Mouse (Mus musculus): ENCODE measurements around the gene Grk5. TPM values are rescaled to one million over a fixed set of nuclear protein-coding genes. Genes with fewer than 3 reads are reported as not detected.

Grk5 gene
- polyA plus RNA-seq, 1 experiment: 7.2 TPM

DNA sequence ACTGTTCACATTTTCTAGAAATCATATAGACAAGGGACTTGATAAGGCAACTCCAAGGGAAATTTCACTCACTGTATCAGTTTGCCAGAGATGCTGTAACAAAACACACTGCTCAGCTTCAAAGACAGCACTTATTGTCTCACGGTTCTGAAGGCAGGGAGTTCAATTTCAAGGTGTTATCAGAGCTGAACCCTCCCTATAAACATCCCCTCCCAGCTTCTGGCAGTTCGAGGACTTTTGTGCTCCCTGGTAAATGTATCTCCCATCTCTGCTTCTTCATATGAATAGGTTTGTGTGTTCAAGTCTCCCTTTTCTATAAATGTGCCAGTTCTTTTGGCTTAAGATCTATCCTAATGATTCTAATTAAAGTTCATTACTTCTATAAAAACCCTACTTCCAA lies 105.3 kb downstream of the Grk5 start:
- Histone ChIP-seq H3K4me1 (ENCODE audit: control insufficient read depth, insufficient read depth, low read length) (peaks cover 1% of the 10 kb centered on the region), H3K27ac (ENCODE audit: control insufficient read depth, insufficient read depth, low read depth, low read length, poor library complexity) (no peak overlapping the region), H3K4me3 (replicated peaks; ENCODE audit: control insufficient read depth, low read depth, low read length) (no peak overlapping the region)
- WGBS: 66% methylated on average over 2 of the region's 2 CpGs
- no peak for TF ChIP-seq POLR2A (IDR thresholded peaks at IDR 0.05; ENCODE audit: borderline replicate concordance, control insufficient read depth, low read depth, low read length)
- no peak for TF ChIP-seq CTCF (IDR thresholded peaks at IDR 0.05; ENCODE audit: control insufficient read depth, insufficient read depth, low read length)

DNA sequence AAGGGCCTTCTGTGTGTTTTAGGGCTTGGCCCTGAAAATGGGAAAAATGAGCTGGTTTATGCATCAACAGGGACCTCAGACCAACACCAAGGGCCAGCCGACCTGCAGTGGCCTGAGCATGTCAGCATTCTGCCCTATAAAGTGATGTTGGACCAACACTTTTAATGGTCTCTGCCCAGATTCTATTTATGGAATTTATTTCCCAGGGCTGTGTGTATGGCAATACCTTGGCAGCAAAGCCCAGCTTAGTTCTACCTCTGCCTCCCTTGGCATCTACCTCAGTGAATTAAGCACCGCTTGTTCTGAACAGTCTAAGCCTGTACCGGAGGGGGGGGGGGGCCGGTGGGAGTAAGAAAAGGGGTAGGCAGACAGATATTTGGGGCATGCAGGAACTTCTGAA lies 108.2 kb downstream of the Grk5 start:
- 89% methylated on average over 4 of the region's 4 CpGs for WGBS
- TF ChIP-seq POLR2A (IDR thresholded peaks at IDR 0.05; ENCODE audit: borderline replicate concordance, control insufficient read depth, low read depth, low read length) (no peak), CTCF (IDR thresholded peaks at IDR 0.05; ENCODE audit: control insufficient read depth, insufficient read depth, low read length) (no peak)
- no peak overlapping the region for H3K4me3 ChIP-seq (replicated peaks; ENCODE audit: control insufficient read depth, low read depth, low read length)
- H3K27ac ChIP-seq (ENCODE audit: control insufficient read depth, insufficient read depth, low read depth, low read length, poor library complexity): no peak overlapping the region
- peaks cover 1% of the 10 kb centered on the region for H3K4me1 ChIP-seq (ENCODE audit: control insufficient read depth, insufficient read depth, low read length)

DNA sequence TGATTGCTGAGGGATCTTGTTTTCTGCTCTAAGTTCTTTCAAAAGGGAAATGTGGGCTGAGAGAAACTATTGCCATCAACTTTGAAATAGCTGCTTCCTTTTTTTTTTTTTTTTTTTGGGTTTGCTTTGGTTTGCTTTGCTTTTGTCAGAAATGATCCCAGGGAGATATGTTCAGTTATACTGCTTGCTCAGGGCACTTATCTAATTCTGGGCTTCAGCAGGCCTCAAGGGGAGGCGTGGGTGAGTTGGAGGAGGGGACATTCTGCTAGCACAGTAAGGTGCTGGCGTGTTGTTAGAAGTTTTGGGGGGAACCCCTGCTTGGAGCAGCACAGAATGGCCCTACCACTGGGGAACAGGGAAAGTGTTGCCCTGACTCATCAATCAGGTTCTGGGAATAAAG lies 110.1 kb downstream of the Grk5 start:
- no peak overlapping the region for H3K4me3 ChIP-seq (replicated peaks; ENCODE audit: control insufficient read depth, low read depth, low read length)
- WGBS: 45% methylated on average over 2 of the region's 2 CpGs
- H3K4me1 ChIP-seq (ENCODE audit: control insufficient read depth, insufficient read depth, low read length): peaks cover 1% of the 10 kb centered on the region
- H3K27ac ChIP-seq (ENCODE audit: control insufficient read depth, insufficient read depth, low read depth, low read length, poor library complexity): peak overlapping the region; percentile 18
- TF ChIP-seq CTCF (IDR thresholded peaks at IDR 0.05; ENCODE audit: control insufficient read depth, insufficient read depth, low read length) (no peak), POLR2A (IDR thresholded peaks at IDR 0.05; ENCODE audit: borderline replicate concordance, control insufficient read depth, low read depth, low read length) (no peak)

DNA sequence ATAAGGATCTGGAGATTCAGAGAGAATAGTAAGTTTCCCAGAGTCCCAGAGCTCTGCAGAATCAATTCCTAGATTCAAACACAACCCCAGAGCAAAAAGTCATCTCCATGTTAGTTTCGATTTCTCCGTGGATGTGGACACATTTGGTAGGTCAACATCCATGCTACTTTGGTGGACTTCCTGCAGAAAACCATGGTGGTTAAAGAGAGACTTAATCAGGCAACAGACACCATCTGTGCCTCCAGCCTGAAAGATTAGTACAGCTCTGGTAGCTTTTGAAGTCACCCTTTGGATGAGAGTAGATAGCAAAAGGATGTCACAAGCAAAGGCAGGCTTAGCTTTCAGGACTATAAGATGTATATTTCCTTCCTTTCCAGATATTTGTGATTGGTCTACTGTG lies 111.4 kb downstream of the Grk5 start:
- TF ChIP-seq CTCF (IDR thresholded peaks at IDR 0.05; ENCODE audit: control insufficient read depth, insufficient read depth, low read length) (no peak), POLR2A (IDR thresholded peaks at IDR 0.05; ENCODE audit: borderline replicate concordance, control insufficient read depth, low read depth, low read length) (no peak)

DNA sequence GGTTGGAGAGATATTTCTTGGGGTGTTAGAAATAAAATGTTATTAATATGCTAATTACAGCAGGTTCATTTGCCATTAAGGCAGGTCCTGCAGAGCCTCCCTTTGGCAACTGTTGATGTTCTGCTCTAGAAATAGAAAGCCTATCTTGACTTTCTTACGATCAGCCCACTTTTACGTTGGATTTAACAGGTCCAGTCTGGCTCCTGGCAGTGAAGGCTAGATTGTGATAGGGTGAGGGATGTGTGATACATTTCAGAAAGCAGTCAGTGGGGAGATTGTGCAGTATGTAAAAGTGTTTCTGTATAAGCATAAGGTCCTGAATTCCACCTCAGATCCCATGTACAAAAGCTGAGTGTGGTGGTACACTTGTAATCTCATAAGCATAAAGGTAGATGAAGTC lies 119.7 kb downstream of the Grk5 start:
- 80% methylated on average over 2 of the region's 2 CpGs for WGBS
- Histone ChIP-seq H3K27ac (ENCODE audit: control insufficient read depth, insufficient read depth, low read depth, low read length, poor library complexity) (no peak overlapping the region), H3K4me3 (replicated peaks; ENCODE audit: control insufficient read depth, low read depth, low read length) (no peak overlapping the region), H3K4me1 (ENCODE audit: control insufficient read depth, insufficient read depth, low read length) (no peaks in the 10 kb centered on the region)
- TF ChIP-seq CTCF (IDR thresholded peaks at IDR 0.05; ENCODE audit: control insufficient read depth, insufficient read depth, low read length) (no peak), POLR2A (IDR thresholded peaks at IDR 0.05; ENCODE audit: borderline replicate concordance, control insufficient read depth, low read depth, low read length) (no peak)

More for the DNA sequence above, 111.4 kb downstream of the Grk5 start:
- H3K27ac ChIP-seq (ENCODE audit: control insufficient read depth, insufficient read depth, low read depth, low read length, poor library complexity): no peak overlapping the region
- H3K4me3 ChIP-seq (replicated peaks; ENCODE audit: control insufficient read depth, low read depth, low read length): no peak overlapping the region
- H3K4me1 ChIP-seq (ENCODE audit: control insufficient read depth, insufficient read depth, low read length): peaks cover 1% of the 10 kb centered on the region
- WGBS: 71% methylated on average over 2 of the region's 2 CpGs

DNA sequence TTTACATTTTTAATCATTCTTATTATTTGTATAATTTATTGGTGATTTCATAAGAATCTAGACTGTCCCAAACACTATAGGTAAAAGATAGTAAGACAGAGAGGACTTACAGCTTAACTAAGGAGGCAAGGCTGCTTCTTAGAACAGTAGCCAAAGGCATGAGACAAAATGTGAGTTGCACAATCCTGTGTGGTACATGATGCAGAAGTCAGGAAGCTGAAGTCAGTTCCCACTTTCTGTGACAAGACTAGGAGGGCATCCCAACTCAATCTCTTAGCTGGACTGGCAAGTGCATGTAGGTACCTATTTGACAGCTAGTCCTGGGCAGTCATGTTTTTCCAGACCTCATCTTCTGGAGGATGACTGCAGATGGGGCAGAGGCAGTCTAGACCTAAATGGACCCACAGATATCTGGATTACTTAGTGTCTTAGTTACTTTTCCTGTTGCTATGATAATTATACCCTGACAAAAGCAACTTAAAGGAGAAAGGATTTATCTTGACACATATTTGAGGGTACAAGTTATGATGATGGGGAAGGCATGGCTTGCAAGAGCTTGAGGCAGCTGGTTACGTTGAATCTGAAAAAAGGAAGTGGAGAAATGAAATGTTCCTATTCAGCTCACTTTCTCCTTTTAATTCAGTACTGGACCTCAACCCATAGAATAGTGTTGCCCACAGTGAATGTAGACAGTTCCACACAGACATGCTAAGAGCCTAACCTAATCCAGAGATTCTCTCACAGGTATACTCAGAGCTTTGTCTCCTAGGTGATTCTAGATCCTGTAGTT lies 128.1 kb downstream of the Grk5 start:
- 16% methylated on average over 1 of the region's 1 CpGs for WGBS
- Histone ChIP-seq H3K27ac (ENCODE audit: control insufficient read depth, insufficient read depth, low read depth, low read length, poor library complexity) (no peak overlapping the region), H3K4me1 (ENCODE audit: control insufficient read depth, insufficient read depth, low read length) (no peaks in the 10 kb centered on the region), H3K4me3 (replicated peaks; ENCODE audit: control insufficient read depth, low read depth, low read length) (no peak overlapping the region)
- TF ChIP-seq POLR2A (IDR thresholded peaks at IDR 0.05; ENCODE audit: borderline replicate concordance, control insufficient read depth, low read depth, low read length) (no peak), CTCF (IDR thresholded peaks at IDR 0.05; ENCODE audit: control insufficient read depth, insufficient read depth, low read length) (no peak)

DNA sequence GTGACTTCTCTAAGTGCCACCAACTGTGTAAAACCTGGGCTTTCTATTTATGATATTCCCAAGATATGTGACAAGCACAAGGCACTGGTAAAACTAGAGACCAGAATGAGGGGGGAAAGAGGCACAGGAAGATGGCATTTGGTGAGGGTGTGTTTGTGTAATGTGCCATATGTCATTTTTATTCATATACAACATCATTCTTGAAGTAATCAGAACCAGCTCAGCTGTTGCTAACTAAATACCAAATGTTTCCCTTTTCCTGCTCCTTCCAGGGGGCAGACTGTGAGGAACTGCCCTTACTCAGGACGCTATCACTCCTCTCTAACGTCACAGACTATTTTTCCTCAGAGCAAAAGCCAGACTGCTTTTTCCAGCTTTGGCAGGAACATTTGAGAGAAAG lies 132.0 kb downstream of the Grk5 start:
- no peak for TF ChIP-seq POLR2A (IDR thresholded peaks at IDR 0.05; ENCODE audit: borderline replicate concordance, control insufficient read depth, low read depth, low read length)
- no peak for TF ChIP-seq CTCF (IDR thresholded peaks at IDR 0.05; ENCODE audit: control insufficient read depth, insufficient read depth, low read length)
- Histone ChIP-seq H3K27ac (ENCODE audit: control insufficient read depth, insufficient read depth, low read depth, low read length, poor library complexity) (no peak overlapping the region), H3K4me1 (ENCODE audit: control insufficient read depth, insufficient read depth, low read length) (no peaks in the 10 kb centered on the region), H3K4me3 (replicated peaks; ENCODE audit: control insufficient read depth, low read depth, low read length) (no peak overlapping the region)
- 47% methylated on average over 2 of the region's 2 CpGs for WGBS

DNA sequence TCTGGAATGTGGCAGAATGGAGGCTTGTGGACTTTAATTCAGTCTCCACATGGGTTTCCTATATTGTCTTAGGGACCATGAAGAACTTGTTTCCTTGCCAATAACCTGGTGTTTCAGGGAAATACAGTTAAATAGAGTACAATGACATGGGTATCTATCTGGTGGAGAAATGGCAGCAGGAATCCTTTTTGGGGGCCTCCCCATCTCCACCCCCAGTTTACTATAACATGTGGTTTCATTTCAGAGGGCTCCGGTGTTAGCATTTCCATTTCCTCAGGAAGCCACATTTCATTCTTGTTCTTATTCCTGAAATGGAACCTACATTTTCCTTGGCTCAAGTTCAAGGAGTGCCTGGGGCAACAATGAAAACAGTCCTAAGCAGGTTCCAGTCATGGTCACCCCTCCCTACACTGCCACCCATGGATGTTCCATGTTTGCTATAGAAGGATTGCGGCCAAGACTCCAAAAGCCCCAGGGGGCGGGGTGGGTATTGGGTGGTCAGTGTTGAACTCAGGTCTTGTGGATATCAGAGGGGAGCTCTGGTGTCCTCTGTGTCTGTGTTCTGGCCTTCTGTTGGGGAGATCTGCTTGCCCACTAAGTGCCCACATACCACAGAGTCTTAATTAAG lies 132.5 kb downstream of the Grk5 start:
- Histone ChIP-seq H3K4me1 (ENCODE audit: control insufficient read depth, insufficient read depth, low read length) (no peaks in the 10 kb centered on the region), H3K27ac (ENCODE audit: control insufficient read depth, insufficient read depth, low read depth, low read length, poor library complexity) (no peak overlapping the region), H3K4me3 (replicated peaks; ENCODE audit: control insufficient read depth, low read depth, low read length) (no peak overlapping the region)
- WGBS: 57% methylated on average over 3 of the region's 3 CpGs
- TF ChIP-seq POLR2A (IDR thresholded peaks at IDR 0.05; ENCODE audit: borderline replicate concordance, control insufficient read depth, low read depth, low read length): no peak
- TF ChIP-seq CTCF (IDR thresholded peaks at IDR 0.05; ENCODE audit: control insufficient read depth, insufficient read depth, low read length): no peak
